Mouse (Mus musculus) MEL (cell line): ENCODE measurements around the gene Ctu2.

ENCODE experiments used
- CTCF ChIP-seq, 3 experiments: IDR thresholded peaks in 2 of 3; conservative IDR thresholded peaks in 1 of 3; 2 replicates each; pipeline ENCODE4 v1.5.1; 2011 to 2012; ENCODE audit warnings: low read length in 3 of 3, low read depth in 2 of 3, mild to moderate bottlenecking in 2 of 3, improper control_type of control experiment in 1 of 3, inconsistent platforms in 1 of 3, mixed read lengths in 1 of 3, moderate library complexity in 1 of 3; ENCODE audit not compliant: control insufficient read depth in 1 of 3, insufficient read depth in 1 of 3, poor library complexity in 1 of 3, severe bottlenecking in 1 of 3
- EP300 ChIP-seq, 2 experiments: IDR thresholded peaks; 2 replicates each; pipeline ENCODE4 v1.6.1; 2011; ENCODE audit warnings: improper control_type of control experiment in 2 of 2, low read length in 2 of 2, low read depth in 1 of 2, mild to moderate bottlenecking in 1 of 2
- GATA1 ChIP-seq: IDR thresholded peaks from 2 replicates; pipeline ENCODE4 v1.6.1; 2011; ENCODE audit warnings: low read depth, low read length, improper control_type of control experiment
- MAX ChIP-seq: IDR thresholded peaks from 2 replicates; pipeline ENCODE4 v1.6.1; 2011; ENCODE audit warnings: low read length, improper control_type of control experiment
- NRF1 ChIP-seq: IDR thresholded peaks from 2 replicates; pipeline ENCODE4 v1.6.1; 2014; ENCODE audit warnings: low read depth, mild to moderate bottlenecking, inconsistent platforms, low read length, improper control_type of control experiment, moderate library complexity; ENCODE audit not compliant: poor library complexity, insufficient read depth, severe bottlenecking
- POLR2A ChIP-seq, 2 experiments: IDR thresholded peaks; 2 replicates each; pipeline ENCODE4 v1.6.1; 2011 to 2012; ENCODE audit warnings: low read length in 2 of 2, mild to moderate bottlenecking in 2 of 2, control low read depth in 1 of 2, improper control_type of control experiment in 1 of 2, low read depth in 1 of 2, moderate library complexity in 1 of 2; ENCODE audit not compliant: control insufficient read depth in 1 of 2, insufficient read depth in 1 of 2, poor library complexity in 1 of 2
- POLR2AphosphoS2 ChIP-seq: IDR thresholded peaks from 2 replicates; pipeline ENCODE4 v1.6.1; 2011; ENCODE audit warnings: low read length, improper control_type of control experiment
- RCOR1 ChIP-seq: IDR thresholded peaks from 2 replicates; pipeline ENCODE4 v1.6.1; 2012; ENCODE audit warnings: low read depth, mild to moderate bottlenecking, inconsistent platforms, low read length, improper control_type of control experiment
- SIN3A ChIP-seq: IDR thresholded peaks from 2 replicates; pipeline ENCODE4 v1.6.1; 2012; ENCODE audit warnings: low read length, improper control_type of control experiment, inconsistent platforms
- TCF12 ChIP-seq: IDR thresholded peaks from 2 replicates; pipeline ENCODE4 v1.6.1; 2014; ENCODE audit warnings: low read depth, mild to moderate bottlenecking, inconsistent platforms, low read length, improper control_type of control experiment, moderate library complexity
- ZC3H11A ChIP-seq: IDR thresholded peaks from 2 replicates; pipeline ENCODE4 v1.6.1; 2012; ENCODE audit warnings: low read depth, mild to moderate bottlenecking, inconsistent platforms, low read length, improper control_type of control experiment
- ZKSCAN1 ChIP-seq: IDR thresholded peaks from 2 replicates; pipeline ENCODE4 v1.6.1; 2012; ENCODE audit warnings: low read depth, mild to moderate bottlenecking, inconsistent platforms, low read length, improper control_type of control experiment, moderate library complexity

- no peak for TF ChIP-seq ZC3H11A
- TF ChIP-seq EP300 (IDR thresholded peaks at IDR 0.05; ENCODE audit: low read depth in 1 of 2, low read length in 2 of 2) = no peak; a peak in 1 of 4 replicates
- peak; percentile 24 to 34; a peak in 1 of 4 replicates for TF ChIP-seq POLR2A (IDR thresholded peaks at IDR 0.05; ENCODE audit: control insufficient read depth in 1 of 2, insufficient read depth in 1 of 2, low read depth in 1 of 2, low read length in 2 of 2, poor library complexity in 1 of 2)
- TF ChIP-seq POLR2AphosphoS2 = no peak
- TF ChIP-seq TCF12 = no peak
- TF ChIP-seq CTCF (IDR thresholded peaks at IDR 0.05 in 2 of 3, conservative IDR thresholded peaks at IDR 0.05 in 1 of 3; ENCODE audit: control insufficient read depth in 1 of 3, insufficient read depth in 1 of 3, low read depth in 2 of 3, low read length in 3 of 3, poor library complexity in 1 of 3, severe bottlenecking in 1 of 3) = no peak
- no peak for TF ChIP-seq RCOR1
- no peak for TF ChIP-seq ZKSCAN1
- no peak for TF ChIP-seq NRF1
- peak; percentile 37; the same call in 1 of the 2 replicates for TF ChIP-seq MAX
- TF ChIP-seq SIN3A = peak; percentile 47
- TF ChIP-seq GATA1 = no peak
These were observed 2.0 kb upstream of the Ctu2 start for GRCm38 (mm10) chr8:122473911-122474421.
